Mouse (Mus musculus) liver, embryonic 15.5 days (tissue): Measurements from ENCODE around the gene Rbm34. TPM values are rescaled to one million over a fixed set of nuclear protein-coding genes. Genes with fewer than 3 reads are reported as not detected.

Experiments
- ATAC-seq: fragments of 200-750 bp; cut with Nextera tagmentation; 2 replicates; pipeline ENCODE4 v1.8.0; 2017; ENCODE audit warnings: moderate number of reproducible peaks, mild to moderate bottlenecking, moderate library complexity; ENCODE audit not compliant: insufficient read depth
- H3K27ac ChIP-seq: fragments of 300-500 bp; sonication (generic); replicated peaks from 2 replicates; pipeline ENCODE4 v1.5.1; 2015; ENCODE audit warnings: mild to moderate bottlenecking, inconsistent platforms
- H3K27me3 ChIP-seq: fragments of 300-500 bp; sonication (generic); 2 replicates; pipeline ENCODE4 v1.6.1; 2015; ENCODE audit warnings: mild to moderate bottlenecking, inconsistent platforms
- H3K36me3 ChIP-seq: fragments of 300-500 bp; sonication (generic); replicated peaks from 2 replicates; pipeline ENCODE4 v1.6.1; 2015; ENCODE audit warnings: moderate library complexity, mild to moderate bottlenecking, inconsistent platforms
- H3K4me1 ChIP-seq: fragments of 300-500 bp; sonication (generic); replicated peaks from 2 replicates; pipeline ENCODE4 v1.6.1; 2015; ENCODE audit warnings: inconsistent platforms
- H3K4me2 ChIP-seq: fragments of 300-500 bp; sonication (generic); 2 replicates; pipeline ENCODE4 v1.6.1; 2015; ENCODE audit warnings: moderate library complexity, mild to moderate bottlenecking, inconsistent platforms
- H3K4me3 ChIP-seq: fragments of 300-500 bp; sonication (generic); replicated peaks from 2 replicates; pipeline ENCODE4 v1.5.1; 2015; ENCODE audit warnings: mild to moderate bottlenecking, inconsistent platforms
- H3K9ac ChIP-seq: fragments of 300-500 bp; sonication (generic); 2 replicates; pipeline ENCODE4 v1.6.1; 2015; ENCODE audit warnings: moderate library complexity, mild to moderate bottlenecking, inconsistent platforms
- H3K9me3 ChIP-seq: fragments of 300-500 bp; sonication (generic); replicated peaks from 2 replicates; pipeline ENCODE4 v1.6.1; 2016; ENCODE audit warnings: inconsistent platforms
- WGBS: fragments of 180-500 bp; shearing (Covaris S2); methylation state at CpG from one replicate; pipeline ENCODE4 v1.1.7; 2015; ENCODE audit warnings: mixed read lengths; ENCODE audit not compliant: insufficient replicate concordance; 5-methylcytosine and 5-hydroxymethylcytosine counted together
- polyA plus RNA-seq: library from polyadenylated mRNA; unstranded; fragments of >200 nt; fragmentation: Nextera tagmentation; extraction: Ambion mirVana; gene quantifications from 2 replicates; pipeline ENCODE4 v1.2.1, GENCODE M21; 2015

The Rbm34 gene
- polyA plus RNA-seq, 1 experiment from 2014 or later: 10.7 TPM

GRCm38 (mm10) chr8:126961516-126961915 is 9.4 kb downstream of the Rbm34 start:
- WGBS: 88% methylated on average over 3 of the region's 3 CpGs
- Histone ChIP-seq H3K4me3 (no peak overlapping the region), H3K27ac (no peak overlapping the region), H3K9ac (no peak overlapping the region), H3K4me1 (no peaks in the 10 kb centered on the region; the same call in 1 of the 2 replicates), H3K36me3 (peaks cover 85% of the 10 kb centered on the region), H3K9me3 (no peaks in the 10 kb centered on the region), H3K4me2 (no peak overlapping the region), H3K27me3 (no peaks in the 10 kb centered on the region)
- ATAC-seq: no peak

- peaks cover 82% of the 10 kb centered on the region for H3K36me3 ChIP-seq
- no peak overlapping the region for H3K27ac ChIP-seq
- no peak overlapping the region for H3K4me2 ChIP-seq
- H3K4me3 ChIP-seq: no peak overlapping the region
- H3K9me3 ChIP-seq: no peaks in the 10 kb centered on the region
- no peak for ATAC-seq
- no peaks in the 10 kb centered on the region for H3K27me3 ChIP-seq
- H3K4me1 ChIP-seq: no peaks in the 10 kb centered on the region
- H3K9ac ChIP-seq: no peak overlapping the region
- WGBS: 78% methylated on average over 11 of the region's 11 CpGs
These were observed 18.8 kb downstream of the Rbm34 start for GRCm38 (mm10) chr8:126951900-126952636.

- no peak for ATAC-seq
- H3K9ac ChIP-seq: no peak overlapping the region
- no peak overlapping the region for H3K4me2 ChIP-seq
- no peaks in the 10 kb centered on the region for H3K27me3 ChIP-seq
- peaks cover 13% of the 10 kb centered on the region for H3K4me1 ChIP-seq
- no peaks in the 10 kb centered on the region for H3K9me3 ChIP-seq
- peaks cover 57% of the 10 kb centered on the region for H3K36me3 ChIP-seq
- H3K27ac ChIP-seq: no peak overlapping the region
- 68% methylated on average over 2 of the region's 2 CpGs for WGBS
- H3K4me3 ChIP-seq: no peak overlapping the region
These were observed 21.3 kb downstream of the Rbm34 start for GRCm38 (mm10) chr8:126949527-126949926.

DNA sequence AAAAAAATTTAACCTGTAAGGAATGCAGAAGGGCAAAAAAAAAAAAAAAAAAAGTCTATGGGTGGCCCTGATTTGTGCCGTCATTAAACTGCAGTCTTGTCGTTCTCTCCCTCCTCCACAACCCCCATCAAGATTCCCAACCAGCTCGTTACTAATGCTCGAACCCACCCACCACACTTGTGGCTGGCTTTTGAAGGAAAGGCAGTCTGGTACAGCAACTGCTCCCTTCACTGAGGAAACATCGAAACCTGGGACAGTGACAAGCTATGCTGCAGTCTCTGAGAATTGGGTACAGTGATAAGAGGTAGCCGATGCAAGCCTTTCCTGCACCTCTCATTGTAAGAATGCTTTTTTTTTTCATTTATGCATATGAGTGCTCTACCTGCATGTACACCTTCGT is 24.4 kb downstream of the Rbm34 start:
- no peak for ATAC-seq
- H3K36me3 ChIP-seq: peaks cover 36% of the 10 kb centered on the region
- no peak overlapping the region for H3K9ac ChIP-seq
- H3K4me3 ChIP-seq: 0 out of 2 replicates have a peak overlapping the region, but pooled peaks have one; percentile 87
- peaks cover 39% of the 10 kb centered on the region for H3K4me1 ChIP-seq
- peak overlapping the region; percentile 85 for H3K4me2 ChIP-seq
- no peaks in the 10 kb centered on the region for H3K9me3 ChIP-seq
- WGBS: 74% methylated on average over 7 of the region's 7 CpGs
- no peak overlapping the region for H3K27ac ChIP-seq
- no peaks in the 10 kb centered on the region for H3K27me3 ChIP-seq

- H3K9me3 ChIP-seq: no peaks in the 10 kb centered on the region
- H3K4me2 ChIP-seq: peak within 1 kb of the TSS; percentile 85
- WGBS: under 1% methylated on average over 48 of the region's 48 CpGs
- H3K27me3 ChIP-seq: no peaks in the 10 kb centered on the region
- H3K4me1 ChIP-seq: peaks cover 39% of the 10 kb centered on the region
- peak within 1 kb of the TSS; percentile 87 for H3K4me3 ChIP-seq
- H3K27ac ChIP-seq: peak within 1 kb of the TSS; percentile 79
- ATAC-seq: peak; percentile 91
- peak within 1 kb of the TSS; percentile 88 for H3K9ac ChIP-seq
- H3K36me3 ChIP-seq: peaks cover 34% of the 10 kb centered on the region
These were observed 25.1 kb downstream of the Rbm34 start, which contains the start of gene Tomm20 for GRCm38 (mm10) chr8:126945730-126946163. Gene Tomm20 (minus strand): TSS chr8:126945844.

- Histone ChIP-seq H3K4me2 (peak overlapping the region; percentile 85), H3K36me3 (peaks cover 32% of the 10 kb centered on the region), H3K27ac (peak overlapping the region; percentile 79), H3K4me3 (peak overlapping the region; percentile 87), H3K9me3 (no peaks in the 10 kb centered on the region), H3K9ac (peak overlapping the region; percentile 88), H3K27me3 (no peaks in the 10 kb centered on the region), H3K4me1 (peaks cover 39% of the 10 kb centered on the region)
- ATAC-seq: peak; percentile 54
- under 1% methylated on average over 46 of the region's 46 CpGs for WGBS
These were observed 25.8 kb downstream of the Rbm34 start for GRCm38 (mm10) chr8:126944781-126945691.

DNA sequence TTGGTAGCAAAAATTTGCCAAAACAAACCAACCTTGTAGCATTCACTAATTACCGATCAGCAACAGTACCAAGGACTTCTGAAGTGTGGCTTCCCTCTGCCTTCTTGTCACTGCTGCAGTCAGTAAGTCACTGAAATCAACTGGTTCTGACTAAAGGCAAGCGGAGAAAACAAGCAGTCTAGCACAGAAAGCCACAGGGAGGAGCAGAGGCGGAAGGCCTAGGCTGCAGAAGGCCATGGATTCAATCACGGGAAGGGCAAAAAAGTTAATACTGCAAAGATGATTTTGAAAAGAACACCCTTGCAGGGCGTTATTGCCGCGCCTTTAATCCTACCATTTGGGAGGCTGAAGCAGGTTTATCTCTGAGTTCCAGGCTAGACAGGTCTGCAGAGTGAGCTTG is 27.3 kb downstream of the Rbm34 start:
- ATAC-seq: no peak
- Histone ChIP-seq H3K9ac (peak overlapping the region; percentile 9; the same call in 1 of the 2 replicates), H3K4me2 (peak overlapping the region; percentile 85), H3K27ac (no peak overlapping the region; the same call in 1 of the 2 replicates), H3K9me3 (no peaks in the 10 kb centered on the region), H3K4me3 (peak overlapping the region; percentile 87), H3K27me3 (no peaks in the 10 kb centered on the region), H3K36me3 (peaks cover 36% of the 10 kb centered on the region), H3K4me1 (peaks cover 39% of the 10 kb centered on the region)
- 45% methylated on average over 7 of the region's 7 CpGs for WGBS

GRCm38 (mm10) chr8:126937337-126937736 is 33.5 kb downstream of the Rbm34 start:
- Histone ChIP-seq H3K27ac (no peak overlapping the region), H3K4me3 (no peak overlapping the region), H3K9ac (no peak overlapping the region), H3K27me3 (no peaks in the 10 kb centered on the region), H3K36me3 (peaks cover 82% of the 10 kb centered on the region), H3K4me1 (peaks cover 14% of the 10 kb centered on the region), H3K9me3 (no peaks in the 10 kb centered on the region), H3K4me2 (no peak overlapping the region)
- WGBS: 79% methylated on average over 3 of the region's 3 CpGs
- ATAC-seq: no peak

- Histone ChIP-seq H3K36me3 (peaks cover 90% of the 10 kb centered on the region), H3K9ac (no peak overlapping the region)
- no peak for ATAC-seq
These were observed 34.9 kb downstream of the Rbm34 start for GRCm38 (mm10) chr8:126935932-126936331.

GRCm38 (mm10) chr8:126935387-126935786 is 35.5 kb downstream of the Rbm34 start:
- peaks cover 92% of the 10 kb centered on the region for H3K36me3 ChIP-seq
- ATAC-seq: no peak
- H3K4me3 ChIP-seq: no peak overlapping the region
- no peaks in the 10 kb centered on the region for H3K9me3 ChIP-seq
- H3K4me1 ChIP-seq: peaks cover 17% of the 10 kb centered on the region
- no peak overlapping the region for H3K4me2 ChIP-seq
- 86% methylated on average over 2 of the region's 2 CpGs for WGBS
- no peak overlapping the region for H3K27ac ChIP-seq
- H3K27me3 ChIP-seq: no peaks in the 10 kb centered on the region
- no peak overlapping the region for H3K9ac ChIP-seq

More at GRCm38 (mm10) chr8:126935932-126936331, 34.9 kb downstream of the Rbm34 start:
- Histone ChIP-seq H3K4me2 (no peak overlapping the region), H3K4me3 (no peak overlapping the region), H3K9me3 (no peaks in the 10 kb centered on the region), H3K27ac (no peak overlapping the region), H3K27me3 (no peaks in the 10 kb centered on the region), H3K4me1 (peaks cover 17% of the 10 kb centered on the region)

- Histone ChIP-seq H3K27ac (0 out of 2 replicates have a peak overlapping the region, but pooled peaks have one; percentile 38), H3K36me3 (peaks cover 72% of the 10 kb centered on the region), H3K4me1 (peaks cover 33% of the 10 kb centered on the region), H3K27me3 (no peaks in the 10 kb centered on the region), H3K4me2 (no peak overlapping the region), H3K9ac (peak overlapping the region; percentile 11; the same call in 1 of the 2 replicates), H3K4me3 (no peak overlapping the region), H3K9me3 (no peaks in the 10 kb centered on the region)
- 66% methylated on average over 1 of the region's 1 CpGs for WGBS
- no peak for ATAC-seq
These were observed 38.2 kb downstream of the Rbm34 start for GRCm38 (mm10) chr8:126932656-126933055.
